Mouse (Mus musculus): ENCODE measurements at regions not wholly inside any gene's neighbourhood (a gene's known extent, or its start where the extent isn't known, plus 50 kb on each side); places are given as distances from the start of the nearest gene placed in this dataset.

- TF ChIP-seq CTCF (conservative IDR thresholded peaks at IDR 0.05; ENCODE audit: low read length) (no peak), NANOG (IDR thresholded peaks at IDR 0.05; ENCODE audit: borderline replicate concordance, low read length) (no peak)
Measured at GRCm38 (mm10) chr16:71709684-71710083, 598.4 kb upstream of the Robo1 start.

Data from E14TG2a.4 (cell line).